Mouse (Mus musculus): Measurements from ENCODE around the gene Itpr2.
"Not testable (repeated sequence)": the region's sequence is repeated elsewhere in the genome, so short reads cannot be mapped to it uniquely, and the experiment has no call there.

Itpr2 gene

GRCm38 (mm10) chr6:146470378-146470777, 31.6 kb downstream of the Itpr2 start:
- DNase-seq (ENCODE audit: low read depth, low spot score), result no peak

GRCm38 (mm10) chr6:146469936-146470335, 32.1 kb downstream of the Itpr2 start:
- no peak for DNase-seq (ENCODE audit: low read depth, low spot score)

GRCm38 (mm10) chr6:146468361-146468760, 33.7 kb downstream of the Itpr2 start:
- no peak for DNase-seq (ENCODE audit: low read depth, low spot score)

GRCm38 (mm10) chr6:146464645-146465042, 37.4 kb downstream of the Itpr2 start:
- not testable (repeated sequence) for DNase-seq (ENCODE audit: low read depth, low spot score)

GRCm38 (mm10) chr6:146464014-146464644, 37.9 kb downstream of the Itpr2 start:
- DNase-seq (ENCODE audit: low read depth, low spot score), result no peak

GRCm38 (mm10) chr6:146460936-146461335, 41.1 kb downstream of the Itpr2 start:
- no peak for DNase-seq (ENCODE audit: low read depth, low spot score)

- no peak for DNase-seq (ENCODE audit: low read depth, low spot score)
These were observed 43.6 kb downstream of the Itpr2 start for GRCm38 (mm10) chr6:146458436-146458835.

- DNase-seq (ENCODE audit: low read depth, low spot score), result no peak
These were observed 45.3 kb downstream of the Itpr2 start for GRCm38 (mm10) chr6:146456741-146457140.

- no peak for DNase-seq (ENCODE audit: low read depth, low spot score)
These were observed 47.2 kb downstream of the Itpr2 start for GRCm38 (mm10) chr6:146454520-146455511.

GRCm38 (mm10) chr6:146452474-146452873, 49.5 kb downstream of the Itpr2 start:
- no peak for DNase-seq (ENCODE audit: low read depth, low spot score)

GRCm38 (mm10) chr6:146446032-146446704, 55.9 kb downstream of the Itpr2 start:
- DNase-seq (ENCODE audit: low read depth, low spot score), result no peak

GRCm38 (mm10) chr6:146439826-146440225, 62.2 kb downstream of the Itpr2 start:
- no peak for DNase-seq (ENCODE audit: low read depth, low spot score)

- DNase-seq (ENCODE audit: low read depth, low spot score), result peak; percentile 31
These were observed 62.8 kb downstream of the Itpr2 start for GRCm38 (mm10) chr6:146439071-146439818.

GRCm38 (mm10) chr6:146438057-146438456, 64.0 kb downstream of the Itpr2 start:
- no peak for DNase-seq (ENCODE audit: low read depth, low spot score)

GRCm38 (mm10) chr6:146436916-146437496, 65.0 kb downstream of the Itpr2 start:
- DNase-seq (ENCODE audit: low read depth, low spot score), result no peak

GRCm38 (mm10) chr6:146434217-146434616, 67.8 kb downstream of the Itpr2 start:
- no peak for DNase-seq (ENCODE audit: low read depth, low spot score)

- peak; percentile 24 for DNase-seq (ENCODE audit: low read depth, low spot score)
These were observed 69.7 kb downstream of the Itpr2 start for GRCm38 (mm10) chr6:146432218-146432865.

GRCm38 (mm10) chr6:146431777-146432176, 70.2 kb downstream of the Itpr2 start:
- DNase-seq (ENCODE audit: low read depth, low spot score), result no peak

GRCm38 (mm10) chr6:146429694-146430380, 72.2 kb downstream of the Itpr2 start:
- no peak for DNase-seq (ENCODE audit: low read depth, low spot score)

GRCm38 (mm10) chr6:146424778-146425177, 77.2 kb downstream of the Itpr2 start:
- no peak for DNase-seq (ENCODE audit: low read depth, low spot score)

Data from telencephalon, adult 2 months (tissue).